Mouse (Mus musculus) brain, embryonic 14.5 days (tissue): ENCODE measurements at regions not wholly inside any gene's neighbourhood (a gene's known extent, or its start where the extent isn't known, plus 50 kb on each side); places are given as distances from the start of the nearest gene placed in this dataset.

Experiments used
- CTCF ChIP-seq: fragments of 200-500 bp; IDR thresholded peaks from 2 replicates; pipeline ENCODE4 v1.5.1; 2012; ENCODE audit warnings: inconsistent platforms, mild to moderate bottlenecking, moderate library complexity, borderline replicate concordance; ENCODE audit not compliant: insufficient read depth, insufficient read length; ENCODE audit errors: extremely low read depth
- POLR2A ChIP-seq: fragments of 200-500 bp; IDR thresholded peaks from 2 replicates; pipeline ENCODE4 v1.6.1; 2012; ENCODE audit warnings: mild to moderate bottlenecking, inconsistent platforms, borderline replicate concordance; ENCODE audit not compliant: poor library complexity, insufficient read depth, insufficient read length, severe bottlenecking; ENCODE audit errors: extremely low read depth

- TF ChIP-seq CTCF (no peak), POLR2A (no peak)
These were observed 84.0 kb upstream of the Ltbp1 start for GRCm38 (mm10) chr17:74921413-74921812.
